Mouse (Mus musculus) lung, embryonic 14.5 days (tissue): ENCODE measurements at regions not wholly inside any gene's neighbourhood (a gene's known extent, or its start where the extent isn't known, plus 50 kb on each side); places are given as distances from the start of the nearest gene placed in this dataset.

Source experiments
- ATAC-seq: fragments of 200-750 bp; cut with Nextera tagmentation; 2 replicates; pipeline ENCODE4 v1.8.0; 2017; ENCODE audit warnings: mild to moderate bottlenecking, moderate TSS enrichment, moderate library complexity; ENCODE audit not compliant: insufficient read depth
- DNase-seq: peaks from one replicate; pipeline ENCODE4 v3.0.0-alpha.2; 2015
- H3K27ac ChIP-seq: fragments of 300-500 bp; sonication (generic); 2 replicates; pipeline ENCODE4 v1.5.1; 2014; ENCODE audit warnings: low read depth, mild to moderate bottlenecking, moderate library complexity
- H3K27me3 ChIP-seq: fragments of 300-500 bp; sonication (generic); 2 replicates; pipeline ENCODE4 v1.6.1; 2014; ENCODE audit warnings: low read length, control low read depth; ENCODE audit not compliant: insufficient read depth
- H3K36me3 ChIP-seq: fragments of 300-500 bp; sonication (generic); 2 replicates; pipeline ENCODE4 v1.6.1; 2014; ENCODE audit warnings: control low read depth; ENCODE audit not compliant: insufficient read depth
- H3K4me1 ChIP-seq: fragments of 300-500 bp; sonication (generic); 2 replicates; pipeline ENCODE4 v1.6.1; 2014; ENCODE audit warnings: antibody characterized with exemption, control low read depth; ENCODE audit not compliant: insufficient read depth
- H3K4me2 ChIP-seq: fragments of 300-500 bp; sonication (generic); 2 replicates; pipeline ENCODE4 v1.6.1; 2014; ENCODE audit warnings: mild to moderate bottlenecking
- H3K4me3 ChIP-seq: fragments of 300-500 bp; sonication (generic); 2 replicates; pipeline ENCODE4 v1.5.1; 2014; ENCODE audit warnings: low read depth, low read length
- H3K9ac ChIP-seq: fragments of 300-500 bp; sonication (generic); 2 replicates; pipeline ENCODE4 v1.6.1; 2014
- H3K9me3 ChIP-seq: fragments of 300-500 bp; sonication (generic); 2 replicates; pipeline ENCODE4 v1.6.1; 2016; ENCODE audit warnings: low read depth, low read length, control low read depth
- CTCF ChIP-seq: IDR thresholded peaks from 2 replicates; pipeline ENCODE4 v1.5.1; 2016; ENCODE audit warnings: antibody characterized with exemption, low read depth
- WGBS: fragments of 180-500 bp; shearing (Covaris S2); extraction: QIAGEN DNeasy Blood & Tissue Kit; methylation state at CpG from one replicate; pipeline ENCODE4 v1.1.7; 2014; 5-methylcytosine and 5-hydroxymethylcytosine counted together

- ATAC-seq (no peak), DNase-seq (no peak)
- Histone ChIP-seq H3K4me2 (no peak overlapping the region), H3K9me3 (no peaks in the 10 kb centered on the region), H3K27me3 (no peaks in the 10 kb centered on the region), H3K9ac (no peak overlapping the region), H3K4me3 (no peak overlapping the region), H3K36me3 (no peaks in the 10 kb centered on the region), H3K27ac (no peak overlapping the region), H3K4me1 (no peaks in the 10 kb centered on the region)
- TF ChIP-seq CTCF, result no peak
- WGBS, result 62% methylated on average over 4 of the region's 4 CpGs
Measured at GRCm38 (mm10) chr8:87128593-87128992, 243.5 kb upstream of the N4bp1 start.

- no peak for TF ChIP-seq CTCF
- Histone ChIP-seq H3K27me3 (no peaks in the 10 kb centered on the region), H3K27ac (no peak overlapping the region), H3K4me3 (no peak overlapping the region), H3K9ac (no peak overlapping the region), H3K36me3 (no peaks in the 10 kb centered on the region), H3K4me2 (no peak overlapping the region), H3K4me1 (0 out of 2 replicates have a peak, but pooled peaks cover 4% of the 10 kb centered on the region), H3K9me3 (no peaks in the 10 kb centered on the region)
- 74% methylated on average over 14 of the region's 14 CpGs for WGBS
- peak; percentile 28 for DNase-seq
- no peak for ATAC-seq
Measured at GRCm38 (mm10) chr8:87116190-87116765, 231.2 kb upstream of the N4bp1 start.

DNA sequence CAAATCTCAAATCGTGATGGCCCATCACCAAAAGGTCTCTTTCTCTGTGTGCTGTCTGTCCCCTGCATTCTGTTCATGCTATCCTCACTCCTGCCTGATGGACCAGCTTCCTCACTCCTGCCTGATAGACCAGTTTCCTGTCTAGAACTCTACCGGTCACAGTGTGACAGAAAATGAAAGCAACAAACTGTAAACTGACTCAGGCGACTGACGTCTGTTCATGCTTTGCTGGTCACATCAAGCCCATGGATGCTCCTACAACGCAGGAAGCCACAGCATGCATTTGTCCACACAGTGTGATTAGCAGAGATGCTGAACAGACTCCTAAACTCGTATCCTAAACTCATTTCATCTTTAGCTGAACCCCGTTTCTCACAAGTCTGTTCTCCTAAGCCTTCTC lies 227.3 kb upstream of the N4bp1 start:
- no peaks in the 10 kb centered on the region for H3K4me1 ChIP-seq
- H3K4me3 ChIP-seq, result no peak overlapping the region
- H3K9ac ChIP-seq, result no peak overlapping the region
- ATAC-seq (no peak), DNase-seq (no peak)
- H3K27me3 ChIP-seq, result no peaks in the 10 kb centered on the region
- H3K4me2 ChIP-seq, result no peak overlapping the region
- TF ChIP-seq CTCF, result no peak
- no peaks in the 10 kb centered on the region for H3K36me3 ChIP-seq
- H3K27ac ChIP-seq, result no peak overlapping the region
- WGBS, result 72% methylated on average over 7 of the region's 7 CpGs
- H3K9me3 ChIP-seq, result no peaks in the 10 kb centered on the region

- H3K4me2 ChIP-seq, result no peak overlapping the region
- no peaks in the 10 kb centered on the region for H3K27me3 ChIP-seq
- ATAC-seq, result no peak
- H3K4me3 ChIP-seq, result no peak overlapping the region
- no peak for TF ChIP-seq CTCF
- no peak overlapping the region for H3K27ac ChIP-seq
- no peak for DNase-seq
- H3K4me1 ChIP-seq, result no peaks in the 10 kb centered on the region
- H3K9ac ChIP-seq, result no peak overlapping the region
- H3K9me3 ChIP-seq, result no peaks in the 10 kb centered on the region
- H3K36me3 ChIP-seq, result no peaks in the 10 kb centered on the region
- WGBS, result 72% methylated on average over 7 of the region's 7 CpGs
Measured at GRCm38 (mm10) chr8:87105106-87105505, 220.0 kb upstream of the N4bp1 start.

GRCm38 (mm10) chr8:87095211-87095610 lies 210.2 kb upstream of the N4bp1 start:
- Histone ChIP-seq H3K36me3 (no peaks in the 10 kb centered on the region), H3K27ac (no peak overlapping the region), H3K9ac (no peak overlapping the region), H3K27me3 (no peaks in the 10 kb centered on the region), H3K4me2 (no peak overlapping the region), H3K9me3 (no peaks in the 10 kb centered on the region), H3K4me3 (no peak overlapping the region), H3K4me1 (no peaks in the 10 kb centered on the region)
- ATAC-seq (no peak), DNase-seq (peak; percentile 27)
- TF ChIP-seq CTCF, result no peak
- WGBS, result 29% methylated on average over 2 of the region's 2 CpGs

DNA sequence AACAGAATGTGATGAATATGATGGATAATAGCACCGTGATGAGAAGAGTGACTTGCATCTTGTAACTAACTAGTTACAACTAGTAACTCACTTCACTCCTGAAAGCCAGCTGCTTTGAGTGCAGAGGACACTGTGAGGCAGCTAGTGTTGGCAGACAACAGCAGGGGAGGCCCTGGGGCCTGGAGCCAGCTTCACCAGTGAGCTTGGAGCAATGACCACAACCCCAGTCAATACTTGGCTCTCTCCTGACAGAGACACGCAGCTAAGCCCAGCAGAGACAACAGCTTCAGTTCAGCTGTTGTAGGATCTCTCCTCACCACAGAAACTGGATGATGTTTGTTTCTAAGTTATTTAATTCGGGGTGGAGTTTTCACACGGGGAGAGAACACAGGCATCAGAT lies 209.6 kb upstream of the N4bp1 start:
- no peaks in the 10 kb centered on the region for H3K4me1 ChIP-seq
- no peaks in the 10 kb centered on the region for H3K9me3 ChIP-seq
- DNase-seq (peak; percentile 5), ATAC-seq (no peak)
- WGBS, result 60% methylated on average over 4 of the region's 4 CpGs
- TF ChIP-seq CTCF, result no peak
- no peaks in the 10 kb centered on the region for H3K27me3 ChIP-seq
- no peak overlapping the region for H3K27ac ChIP-seq
- no peaks in the 10 kb centered on the region for H3K36me3 ChIP-seq
- H3K4me3 ChIP-seq, result no peak overlapping the region
- no peak overlapping the region for H3K9ac ChIP-seq
- no peak overlapping the region for H3K4me2 ChIP-seq

DNA sequence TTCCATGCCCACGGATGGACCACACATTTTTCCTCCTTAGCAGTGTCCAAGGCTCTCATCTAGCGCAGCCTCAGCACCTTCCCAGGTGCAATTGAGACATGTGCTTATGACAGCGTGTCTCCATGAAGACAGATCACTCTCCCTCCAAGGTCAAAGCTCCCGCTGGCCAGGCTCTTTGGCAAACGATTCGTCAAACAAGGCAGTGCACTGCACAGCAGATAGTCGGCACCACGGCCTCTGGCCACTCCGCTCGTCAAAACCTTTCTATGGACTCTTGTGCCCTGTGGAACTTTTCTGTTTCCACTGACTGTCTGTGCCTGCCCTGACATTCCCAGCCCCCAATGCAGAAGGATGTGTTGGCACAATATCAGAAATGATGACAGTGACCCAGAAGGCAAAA lies 208.7 kb upstream of the N4bp1 start:
- Histone ChIP-seq H3K4me3 (no peak overlapping the region), H3K9me3 (no peaks in the 10 kb centered on the region), H3K4me2 (no peak overlapping the region), H3K4me1 (no peaks in the 10 kb centered on the region), H3K27ac (no peak overlapping the region), H3K36me3 (no peaks in the 10 kb centered on the region), H3K9ac (no peak overlapping the region), H3K27me3 (no peaks in the 10 kb centered on the region)
- WGBS, result 22% methylated on average over 10 of the region's 10 CpGs
- DNase-seq, result no peak
- TF ChIP-seq CTCF, result no peak
- no peak for ATAC-seq

GRCm38 (mm10) chr8:87093081-87093480 lies 208.0 kb upstream of the N4bp1 start:
- DNase-seq (no peak), ATAC-seq (no peak)
- Histone ChIP-seq H3K9me3 (no peaks in the 10 kb centered on the region), H3K27ac (no peak overlapping the region), H3K4me2 (no peak overlapping the region), H3K4me3 (no peak overlapping the region), H3K9ac (no peak overlapping the region), H3K4me1 (no peaks in the 10 kb centered on the region), H3K27me3 (no peaks in the 10 kb centered on the region), H3K36me3 (no peaks in the 10 kb centered on the region)
- WGBS, result 49% methylated on average over 5 of the region's 5 CpGs
- no peak for TF ChIP-seq CTCF
